Mouse (Mus musculus): ENCODE data around the gene Npffr2.

DNA sequence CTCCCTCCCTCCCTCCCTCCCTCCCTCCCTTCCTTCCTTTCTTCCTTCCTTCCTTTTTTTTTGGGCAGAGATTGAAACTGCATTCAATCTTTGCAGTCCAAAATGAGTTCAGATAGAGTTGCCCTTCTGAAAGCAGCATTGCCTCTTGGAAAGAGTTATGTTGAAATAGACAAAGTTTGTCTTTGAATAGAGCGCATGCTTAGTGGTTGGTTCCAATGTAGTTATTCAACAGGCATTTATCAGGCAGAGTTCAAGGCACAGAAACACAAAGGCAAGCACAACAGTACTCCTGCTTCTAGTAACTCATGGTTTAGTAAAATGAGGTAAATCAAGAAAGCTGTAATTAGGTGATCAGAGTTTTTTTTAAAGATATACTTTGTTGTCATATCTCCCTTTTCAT lies 34.7 kb upstream of the Npffr2 start:
- no peak for TF ChIP-seq CTCF (IDR thresholded peaks at IDR 0.05; ENCODE audit: borderline replicate concordance, insufficient read depth, low read length)
- TF ChIP-seq POLR2A (IDR thresholded peaks at IDR 0.05; ENCODE audit: low read depth, low read length) = no peak
